Mouse (Mus musculus) heart, adult 2 months (tissue): Measurements from ENCODE around the gene Kcnh1. TPM values are rescaled to one million over a fixed set of nuclear protein-coding genes. Genes with fewer than 3 reads are reported as not detected.

ENCODE experiments used
- DNase-seq, 2 experiments: peaks; one replicate each; pipeline ENCODE4 v3.0.0; 2021
- H3K27ac ChIP-seq: fragments of 200-600 bp; 2 replicates; pipeline ENCODE4 v1.8.1; 2022
- H3K27me3 ChIP-seq: fragments of 200-500 bp; 2 replicates; pipeline ENCODE4 v1.6.1; 2012; ENCODE audit warnings: mild to moderate bottlenecking, low read length, inconsistent platforms, mixed read lengths; ENCODE audit not compliant: control insufficient read depth, insufficient read depth
- H3K36me3 ChIP-seq: fragments of 200-500 bp; 2 replicates; pipeline ENCODE4 v1.6.1; 2012; ENCODE audit warnings: low read length, inconsistent platforms; ENCODE audit not compliant: control insufficient read depth, insufficient read depth
- H3K4me1 ChIP-seq: fragments of 200-500 bp; 2 replicates; pipeline ENCODE4 v1.6.1; 2011; ENCODE audit warnings: low read length; ENCODE audit not compliant: control insufficient read depth, insufficient read depth
- H3K4me3 ChIP-seq: fragments of 200-600 bp; 2 replicates; pipeline ENCODE4 v1.8.1; 2022
- H3K79me2 ChIP-seq: fragments of 200-500 bp; replicated peaks from 2 replicates; pipeline ENCODE4 v1.6.1; 2012; ENCODE audit warnings: mild to moderate bottlenecking, inconsistent platforms, low read length, moderate library complexity, mixed read lengths; ENCODE audit not compliant: control insufficient read depth, insufficient read depth
- H3K9ac ChIP-seq: fragments of 200-500 bp; 2 replicates; pipeline ENCODE4 v1.6.1; 2012; ENCODE audit warnings: low read depth, mild to moderate bottlenecking, control low read depth, inconsistent platforms, low read length, mixed read lengths
- CTCF ChIP-seq: fragments of 200-600 bp; IDR thresholded peaks from 2 replicates; pipeline ENCODE4 v1.8.1; 2022; ENCODE audit warnings: antibody characterized with exemption, mild to moderate bottlenecking, moderate library complexity
- EP300 ChIP-seq: fragments of 200-500 bp; IDR thresholded peaks from 2 replicates; pipeline ENCODE4 v1.6.1; 2011; ENCODE audit warnings: low read depth, low read length, control low read depth; ENCODE audit not compliant: insufficient read depth
- POLR2A ChIP-seq: fragments of 200-500 bp; IDR thresholded peaks from 2 replicates; pipeline ENCODE4 v1.6.1; 2011; ENCODE audit warnings: mild to moderate bottlenecking, low read depth, low read length, control low read depth; ENCODE audit not compliant: insufficient read depth
- WGBS: fragments of 180-500 bp; shearing (Covaris S2); methylation state at CpG from one replicate; pipeline ENCODE4 v1.1.7; 2018; 5-methylcytosine and 5-hydroxymethylcytosine counted together
- intact Hi-C: fragments of 180-260 bp; cut with DNase I; formaldehyde crosslinking; loops from one replicate; pipeline ENCODE4 v1.15.1; 2025
- polyA plus RNA-seq: library from polyadenylated mRNA; depleted of rRNA; stranded (reverse); fragments of >200 nt; gene quantifications from 2 replicates; pipeline ENCODE4 v1.2.3, GENCODE M21; 2012
- total RNA-seq, 2 experiments: library from RNA; stranded (reverse); gene quantifications; 2 replicates each; pipeline ENCODE4 v1.2.3; 2021

The Kcnh1 gene
- total and polyA plus RNA-seq, 3 experiments = 0.05 to 0.09 (median 0.06) TPM

DNA sequence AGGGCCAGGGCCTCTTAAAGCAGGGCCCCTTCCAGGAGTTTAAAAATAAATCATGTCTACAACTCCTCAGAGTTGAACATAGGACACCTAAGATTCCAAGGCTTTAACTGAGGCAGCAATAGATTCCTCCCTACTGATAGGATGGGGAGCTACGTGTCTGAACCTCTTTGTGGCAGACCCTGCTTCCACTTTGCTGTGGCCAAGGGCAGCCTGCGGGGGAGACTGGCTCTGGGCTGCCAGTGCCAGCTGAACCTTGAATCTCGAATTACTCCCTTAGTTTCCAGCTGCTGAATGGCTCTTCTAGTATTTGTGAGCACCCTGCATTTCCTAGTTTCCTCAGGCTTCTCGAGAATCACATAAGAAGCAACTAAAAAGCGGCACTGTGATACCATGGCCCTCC lies 255.6 kb downstream of the Kcnh1 start:
- Histone ChIP-seq H3K4me3 (no peak overlapping the region), H3K4me1 (peaks cover 7% of the 10 kb centered on the region), H3K27me3 (no peaks in the 10 kb centered on the region), H3K79me2 (no peaks in the 10 kb centered on the region), H3K9ac (no peak overlapping the region), H3K36me3 (no peaks in the 10 kb centered on the region), H3K27ac (no peak overlapping the region)
- TF ChIP-seq POLR2A = no peak
- no peak for TF ChIP-seq CTCF
- TF ChIP-seq EP300 = no peak
- WGBS = 67% methylated on average over 5 of the region's 5 CpGs
- no peak for DNase-seq
- intact Hi-C loops = no loop called here

DNA sequence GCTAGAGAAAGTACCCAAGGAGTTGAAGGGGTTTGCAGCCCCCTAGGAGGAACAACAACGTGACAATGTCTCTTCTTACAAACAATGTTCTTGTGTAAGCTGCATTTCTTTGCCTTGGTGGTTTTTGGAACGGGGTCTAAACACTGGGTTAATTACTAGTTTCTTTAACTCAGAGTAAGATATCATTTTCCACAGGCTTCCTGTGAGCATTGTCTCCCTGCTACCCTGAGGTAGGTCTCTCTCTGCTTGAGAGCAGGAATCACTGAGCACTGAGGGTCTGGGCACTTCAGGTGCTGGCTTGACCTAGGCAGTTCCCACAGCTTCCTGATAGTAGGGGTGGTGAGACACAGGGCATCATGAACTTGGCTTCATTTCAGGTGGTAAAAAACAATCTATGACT lies 257.1 kb downstream of the Kcnh1 start:
- H3K27ac ChIP-seq = no peak overlapping the region
- no peak for DNase-seq
- TF ChIP-seq POLR2A (no peak), EP300 (no peak), CTCF (no peak)
- H3K4me3 ChIP-seq = no peak overlapping the region
- WGBS = 52% methylated on average over 2 of the region's 2 CpGs
- intact Hi-C loops = no loop called here
- peaks cover 7% of the 10 kb centered on the region for H3K4me1 ChIP-seq
- no peaks in the 10 kb centered on the region for H3K79me2 ChIP-seq
- no peak overlapping the region for H3K9ac ChIP-seq
- no peaks in the 10 kb centered on the region for H3K27me3 ChIP-seq
- H3K36me3 ChIP-seq = no peaks in the 10 kb centered on the region

DNA sequence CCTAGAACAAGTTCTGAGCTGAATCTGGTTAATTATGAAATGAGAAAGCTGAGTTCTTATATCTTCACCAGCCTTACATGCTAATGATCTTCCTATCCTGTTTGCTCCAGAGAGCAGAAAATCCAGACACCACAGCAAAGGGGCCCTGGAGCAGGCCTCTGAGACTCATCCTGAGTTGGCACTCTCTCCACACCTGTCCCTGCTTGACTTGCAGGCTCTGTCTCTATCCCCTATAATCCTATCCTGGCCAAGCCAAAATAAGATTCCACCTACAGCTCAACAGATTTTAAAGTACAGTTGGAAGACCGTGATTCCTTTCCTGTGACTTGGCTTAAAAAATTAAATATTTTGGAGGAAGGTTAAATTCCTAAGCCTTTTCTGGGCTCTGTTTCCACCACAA lies 257.9 kb downstream of the Kcnh1 start:
- TF ChIP-seq CTCF (no peak), POLR2A (no peak), EP300 (no peak)
- no peaks in the 10 kb centered on the region for H3K27me3 ChIP-seq
- 91% methylated on average over 1 of the region's 1 CpGs for WGBS
- peaks cover 7% of the 10 kb centered on the region for H3K4me1 ChIP-seq
- intact Hi-C loops = no loop called here
- no peak overlapping the region for H3K9ac ChIP-seq
- no peak overlapping the region for H3K4me3 ChIP-seq
- no peak for DNase-seq
- no peak overlapping the region for H3K27ac ChIP-seq
- H3K36me3 ChIP-seq = no peaks in the 10 kb centered on the region
- H3K79me2 ChIP-seq = no peaks in the 10 kb centered on the region

DNA sequence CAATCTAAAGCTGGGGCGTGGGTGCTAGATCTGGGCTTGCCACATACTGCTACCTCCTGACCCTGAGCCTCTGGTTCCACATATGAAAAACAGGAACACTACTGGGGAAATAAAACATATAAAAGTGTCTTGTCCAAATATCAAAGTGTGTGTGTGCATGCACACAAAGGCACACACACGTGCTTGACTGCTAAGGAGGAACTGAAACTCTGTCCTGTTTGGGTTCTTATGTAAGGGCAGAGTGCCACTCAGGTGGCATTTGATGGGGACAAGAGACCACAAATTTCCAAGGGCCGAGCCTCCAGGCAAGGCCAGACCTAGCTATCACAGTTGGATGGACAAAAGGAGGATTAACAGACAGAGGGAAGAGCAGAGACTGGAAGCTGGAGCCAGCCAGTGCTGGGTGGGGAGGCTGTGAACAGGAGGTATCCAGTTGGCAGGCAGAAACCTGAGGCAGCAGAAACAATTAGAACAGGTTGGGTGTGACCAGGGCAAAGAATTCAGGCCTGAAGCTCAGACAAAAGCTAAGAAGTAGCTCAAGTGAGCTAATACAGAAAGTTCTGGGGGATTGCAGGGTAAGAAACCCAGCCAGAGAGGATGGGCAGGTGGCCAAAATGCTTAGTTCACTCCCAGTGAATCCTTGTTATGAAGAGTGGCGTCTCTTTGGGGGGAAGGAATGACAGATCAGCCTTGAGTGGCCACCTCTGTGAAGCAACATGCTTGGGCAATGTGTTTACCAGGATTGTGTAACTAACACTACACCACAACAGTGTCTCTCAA lies 259.2 kb downstream of the Kcnh1 start:
- Histone ChIP-seq H3K4me1 (peaks cover 5% of the 10 kb centered on the region), H3K79me2 (no peaks in the 10 kb centered on the region), H3K4me3 (no peak overlapping the region), H3K36me3 (no peaks in the 10 kb centered on the region), H3K27ac (no peak overlapping the region), H3K27me3 (no peaks in the 10 kb centered on the region), H3K9ac (no peak overlapping the region)
- TF ChIP-seq CTCF (no peak), POLR2A (no peak), EP300 (no peak)
- no peak for DNase-seq
- intact Hi-C loops = no loop called here
- 54% methylated on average over 4 of the region's 4 CpGs for WGBS

DNA sequence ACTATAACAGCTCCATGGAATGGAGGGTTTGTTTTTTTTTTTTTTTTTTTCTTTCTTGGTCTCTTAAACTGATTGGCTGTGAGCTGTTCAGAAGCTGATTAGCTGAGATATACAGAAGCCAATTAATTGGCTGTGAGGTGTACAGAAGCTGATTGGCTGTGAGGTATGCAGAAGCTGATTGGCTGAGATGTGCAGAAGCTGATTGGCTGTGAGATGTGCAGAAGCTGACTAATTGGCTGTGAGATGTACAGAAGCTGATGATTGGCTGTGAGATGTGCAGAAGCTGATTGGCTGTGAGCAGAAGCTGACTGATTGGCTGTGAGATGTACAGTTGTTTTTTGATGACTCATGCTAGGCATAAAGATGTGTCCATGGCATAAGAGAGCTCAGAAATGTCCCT lies 259.9 kb downstream of the Kcnh1 start:
- intact Hi-C loops = no loop called here
- H3K79me2 ChIP-seq = no peaks in the 10 kb centered on the region
- no peaks in the 10 kb centered on the region for H3K27me3 ChIP-seq
- no peak overlapping the region for H3K27ac ChIP-seq
- H3K9ac ChIP-seq = no peak overlapping the region
- no peak overlapping the region for H3K4me3 ChIP-seq
- H3K36me3 ChIP-seq = no peaks in the 10 kb centered on the region
- TF ChIP-seq POLR2A = no peak
- TF ChIP-seq CTCF = no peak
- no peak for TF ChIP-seq EP300
- no peaks in the 10 kb centered on the region; the same call in 1 of the 2 replicates for H3K4me1 ChIP-seq
- DNase-seq = no peak

DNA sequence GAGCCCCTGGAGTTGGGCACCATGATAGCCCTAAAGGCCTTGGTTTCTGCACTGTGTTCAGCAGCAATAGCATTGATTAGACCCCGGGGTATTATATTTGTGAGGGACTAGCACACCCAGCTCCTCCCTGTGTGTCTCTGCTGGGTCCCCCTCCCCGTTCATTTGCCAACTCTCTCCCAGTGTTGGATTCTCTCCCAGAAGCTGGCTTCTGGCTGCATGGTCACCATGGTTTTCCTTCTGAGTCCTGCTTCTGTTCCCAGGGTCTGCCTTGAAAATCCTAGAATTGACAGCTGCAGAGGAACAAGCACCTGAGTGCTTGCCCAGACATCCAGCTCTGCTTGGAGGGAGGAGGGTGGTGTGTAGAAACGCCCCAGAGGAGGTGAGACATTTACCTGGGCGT lies 261.1 kb downstream of the Kcnh1 start:
- WGBS = 70% methylated on average over 4 of the region's 4 CpGs
- H3K9ac ChIP-seq = no peak overlapping the region
- no peak overlapping the region for H3K27ac ChIP-seq
- H3K27me3 ChIP-seq = no peaks in the 10 kb centered on the region
- TF ChIP-seq POLR2A (no peak), CTCF (no peak), EP300 (no peak)
- H3K4me3 ChIP-seq = no peak overlapping the region
- no peaks in the 10 kb centered on the region for H3K36me3 ChIP-seq
- no peaks in the 10 kb centered on the region for H3K79me2 ChIP-seq
- no peak for DNase-seq
- intact Hi-C loops = no loop called here
- peaks cover 1% of the 10 kb centered on the region; the same call in 1 of the 2 replicates for H3K4me1 ChIP-seq
